Mouse (Mus musculus): ENCODE data around the gene Dmgdh. TPM values are rescaled to one million over a fixed set of nuclear protein-coding genes. Genes with fewer than 3 reads are reported as not detected.

The Dmgdh gene
- total and polyA plus RNA-seq, 2 experiments from 2014 or later: 0.19 TPM; not detected in 1

GRCm38 (mm10) chr13:93723455-93723854 is 49.2 kb downstream of the Dmgdh start:
- ATAC-seq (ENCODE audit: low FRiP score) (no peak), DNase-seq (ENCODE audit: low spot score) (no peak)
- H3K9me3 ChIP-seq (ENCODE audit: low read length): no peaks in the 10 kb centered on the region
- no peaks in the 10 kb centered on the region for H3K4me1 ChIP-seq (ENCODE audit: insufficient read depth, low read length)
- TF ChIP-seq CTCF (IDR thresholded peaks at IDR 0.05): no peak
- no peak overlapping the region for H3K4me3 ChIP-seq (ENCODE audit: low read depth, low read length)
- WGBS: 93% methylated on average over 3 of the region's 3 CpGs
- H3K36me3 ChIP-seq (ENCODE audit: insufficient read depth, low read length): no peaks in the 10 kb centered on the region
- no peak overlapping the region for H3K27ac ChIP-seq (ENCODE audit: low read depth, low read length)
- no peaks in the 10 kb centered on the region for H3K27me3 ChIP-seq (ENCODE audit: insufficient read depth, low read length)
- H3K4me2 ChIP-seq (ENCODE audit: low read depth, low read length, poor library complexity, severe bottlenecking): no peak overlapping the region
- no peak overlapping the region for H3K9ac ChIP-seq (replicated peaks; ENCODE audit: low read length, poor library complexity, severe bottlenecking)

- Histone ChIP-seq H3K27ac (ENCODE audit: low read depth, low read length) (no peak overlapping the region), H3K4me3 (ENCODE audit: low read depth, low read length) (no peak overlapping the region), H3K4me1 (ENCODE audit: insufficient read depth, low read length) (no peaks in the 10 kb centered on the region), H3K9me3 (ENCODE audit: low read length) (no peaks in the 10 kb centered on the region), H3K9ac (replicated peaks; ENCODE audit: low read length, poor library complexity, severe bottlenecking) (no peak overlapping the region), H3K36me3 (ENCODE audit: insufficient read depth, low read length) (no peaks in the 10 kb centered on the region), H3K4me2 (ENCODE audit: low read depth, low read length, poor library complexity, severe bottlenecking) (no peak overlapping the region), H3K27me3 (ENCODE audit: insufficient read depth, low read length) (no peaks in the 10 kb centered on the region)
- DNase-seq (ENCODE audit: low spot score) (peak; percentile 17), ATAC-seq (ENCODE audit: low FRiP score) (no peak; the same call in 1 of the 2 replicates)
- 29% methylated on average over 2 of the region's 2 CpGs for WGBS
- peak; percentile 79 for TF ChIP-seq CTCF (IDR thresholded peaks at IDR 0.05)
These were observed 50.0 kb downstream of the Dmgdh start for GRCm38 (mm10) chr13:93724206-93724605.

GRCm38 (mm10) chr13:93735131-93735636 is 61.0 kb downstream of the Dmgdh start:
- WGBS: 90% methylated on average over 5 of the region's 5 CpGs
- Histone ChIP-seq H3K9ac (replicated peaks; ENCODE audit: low read length, poor library complexity, severe bottlenecking) (no peak overlapping the region), H3K9me3 (ENCODE audit: low read length) (no peaks in the 10 kb centered on the region), H3K36me3 (ENCODE audit: insufficient read depth, low read length) (no peaks in the 10 kb centered on the region), H3K4me2 (ENCODE audit: low read depth, low read length, poor library complexity, severe bottlenecking) (no peak overlapping the region), H3K4me1 (ENCODE audit: insufficient read depth, low read length) (no peaks in the 10 kb centered on the region), H3K27ac (ENCODE audit: low read depth, low read length) (no peak overlapping the region), H3K4me3 (ENCODE audit: low read depth, low read length) (no peak overlapping the region), H3K27me3 (ENCODE audit: insufficient read depth, low read length) (no peaks in the 10 kb centered on the region)
- ATAC-seq (ENCODE audit: low FRiP score) (no peak), DNase-seq (ENCODE audit: low spot score) (no peak)
- TF ChIP-seq CTCF (IDR thresholded peaks at IDR 0.05): no peak

- 13% methylated on average over 8 of the region's 8 CpGs for WGBS
- Histone ChIP-seq H3K27me3 (ENCODE audit: insufficient read depth, low read length) (no peaks in the 10 kb centered on the region), H3K4me3 (ENCODE audit: low read depth, low read length) (no peak overlapping the region), H3K4me1 (ENCODE audit: insufficient read depth, low read length) (no peaks in the 10 kb centered on the region), H3K36me3 (ENCODE audit: insufficient read depth, low read length) (no peaks in the 10 kb centered on the region), H3K9me3 (ENCODE audit: low read length) (no peaks in the 10 kb centered on the region), H3K4me2 (ENCODE audit: low read depth, low read length, poor library complexity, severe bottlenecking) (no peak overlapping the region), H3K9ac (replicated peaks; ENCODE audit: low read length, poor library complexity, severe bottlenecking) (no peak overlapping the region), H3K27ac (ENCODE audit: low read depth, low read length) (no peak overlapping the region)
- ATAC-seq (ENCODE audit: low FRiP score) (no peak), DNase-seq (ENCODE audit: low spot score) (peak; percentile 40)
- 0 out of 2 replicates have a peak, but pooled peaks have one; percentile 2 for TF ChIP-seq CTCF (IDR thresholded peaks at IDR 0.05)
These were observed 69.9 kb downstream of the Dmgdh start for GRCm38 (mm10) chr13:93744118-93744517.

GRCm38 (mm10) chr13:93752597-93753400 is 78.6 kb downstream of the Dmgdh start:
- H3K9ac ChIP-seq (replicated peaks; ENCODE audit: low read length, poor library complexity, severe bottlenecking): no peak overlapping the region; the same call in 1 of the 2 replicates
- whole genome bisulfite sequencing: 13% methylated on average over 14 of the region's 14 CpGs
- no peak overlapping the region for H3K4me3 ChIP-seq (ENCODE audit: low read depth, low read length)
- no peaks in the 10 kb centered on the region for H3K36me3 ChIP-seq (ENCODE audit: insufficient read depth, low read length)
- no peak for TF ChIP-seq CTCF (IDR thresholded peaks at IDR 0.05)
- peaks cover 6% of the 10 kb centered on the region; the same call in 1 of the 2 replicates for H3K4me1 ChIP-seq (ENCODE audit: insufficient read depth, low read length)
- H3K4me2 ChIP-seq (ENCODE audit: low read depth, low read length, poor library complexity, severe bottlenecking): peak overlapping the region; percentile 33
- no peaks in the 10 kb centered on the region for H3K27me3 ChIP-seq (ENCODE audit: insufficient read depth, low read length)
- H3K27ac ChIP-seq (ENCODE audit: low read depth, low read length): peak overlapping the region; percentile 63; the same call in 1 of the 2 replicates
- peak; percentile 80 for ATAC-seq (ENCODE audit: low FRiP score)
- peak; percentile 68 for DNase-seq (ENCODE audit: low spot score)
- H3K9me3 ChIP-seq (ENCODE audit: low read length): no peaks in the 10 kb centered on the region

GRCm38 (mm10) chr13:93755084-93755483 is 80.9 kb downstream of the Dmgdh start:
- Histone ChIP-seq H3K27ac (ENCODE audit: low read depth, low read length) (no peak overlapping the region), H3K4me1 (ENCODE audit: insufficient read depth, low read length) (peaks cover 11% of the 10 kb centered on the region; the same call in 1 of the 2 replicates), H3K9ac (replicated peaks; ENCODE audit: low read length, poor library complexity, severe bottlenecking) (no peak overlapping the region), H3K4me2 (ENCODE audit: low read depth, low read length, poor library complexity, severe bottlenecking) (no peak overlapping the region), H3K27me3 (ENCODE audit: insufficient read depth, low read length) (no peaks in the 10 kb centered on the region), H3K36me3 (ENCODE audit: insufficient read depth, low read length) (no peaks in the 10 kb centered on the region), H3K9me3 (ENCODE audit: low read length) (no peaks in the 10 kb centered on the region), H3K4me3 (ENCODE audit: low read depth, low read length) (no peak overlapping the region)
- no peak for TF ChIP-seq CTCF (IDR thresholded peaks at IDR 0.05)
- DNase-seq (ENCODE audit: low spot score) (no peak), ATAC-seq (ENCODE audit: low FRiP score) (no peak)
- 94% methylated on average over 4 of the region's 4 CpGs for WGBS

All from midbrain, postnatal 0 days (tissue).